Comparison of ENCODE assay signal across 9 mouse cellular contexts in the genomic region with DNA sequence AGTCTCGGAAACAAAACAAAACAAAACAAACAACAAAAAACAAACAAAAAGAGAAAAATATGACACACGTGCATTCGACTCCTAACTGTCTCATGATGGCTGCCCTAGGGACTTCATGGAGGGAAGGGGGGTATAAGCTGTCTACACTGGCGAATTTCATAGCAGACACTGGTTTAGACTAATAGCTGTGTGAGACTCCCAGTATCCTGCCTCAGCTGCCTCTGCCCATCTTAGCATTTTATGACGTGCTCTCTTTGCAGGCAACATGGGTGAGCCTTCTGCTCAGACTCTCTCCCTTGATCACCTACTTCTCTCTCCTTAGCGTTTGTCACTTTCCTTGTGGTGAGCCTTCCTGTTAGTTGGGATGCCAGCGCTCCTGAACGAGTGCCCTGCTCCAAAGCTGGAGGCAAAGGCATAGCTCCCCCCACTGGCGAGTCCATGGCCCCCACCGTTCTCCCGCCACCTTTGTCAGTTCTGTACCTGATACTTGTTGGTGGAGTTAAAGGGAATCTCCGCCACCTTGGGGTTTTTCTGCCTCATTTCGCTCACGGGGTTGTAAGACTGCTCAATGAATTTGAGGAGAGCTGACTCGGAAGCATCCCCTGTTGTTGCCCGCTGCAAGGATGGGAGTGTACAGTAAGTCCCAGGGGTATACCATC. TPM values are rescaled to one million over a fixed set of nuclear protein-coding genes. Genes with fewer than 3 reads are reported as not detected.
A peak's percentile ranks its signal among the peaks of the same experiment; 100 is the strongest.
DNase-seq lines count a peak whose midpoint lies in the region; ATAC-seq lines count a peak whose summit lies in the region.
"Had no signal": no experiment of that assay in that cellular context is flagged by ENCODE, and none has a peak within 500 bp of the region (broad histone marks: within the 10 kb centered on the region; RNA-seq: fewer than 3 reads in every experiment).

No protein-coding gene starts in this region.

- 0 out of 2 replicates have a peak overlapping the region, but pooled peaks have one; percentile 34 for H3K4me2 ChIP-seq in liver, embryonic 12.5 days

- WGBS in liver, embryonic 12.5 days (ENCODE audit: insufficient replicate concordance) = 26% methylated on average over 16 of the region's 16 CpGs

- H3K27me3 ChIP-seq in liver, embryonic 12.5 days (replicated peaks) = peaks cover 50% of the 10 kb centered on the region

- DNase-seq in adrenal gland, adult 2 months = peak; percentile 26
- DNase-seq in adrenal gland, postnatal 4 days (ENCODE audit: low spot score in 2 of 2) = no peak
- peak; percentile 25 for DNase-seq in right cerebral cortex, postnatal 14 days
- DNase-seq in right cerebral cortex, postnatal 25 days = no peak
- peak; percentile 65 for DNase-seq in gastrocnemius, postnatal 10 days
- DNase-seq in left cerebral cortex, adult 9 months (ENCODE audit: low spot score in 2 of 2) = no peak
- no peak for DNase-seq in layer of hippocampus, adult 11-12 months (ENCODE audit: low spot score)

- no peaks in the 10 kb centered on the region for H3K36me3 ChIP-seq in liver, embryonic 12.5 days

- no peak for ATAC-seq in liver, embryonic 12.5 days

- H3K4me3 ChIP-seq in liver, embryonic 12.5 days = no peak overlapping the region

- H3K9me3 ChIP-seq in liver, embryonic 12.5 days (replicated peaks) = no peaks in the 10 kb centered on the region

- H3K4me1 ChIP-seq in liver, embryonic 12.5 days = no peaks in the 10 kb centered on the region

- no peak overlapping the region for H3K9ac ChIP-seq in liver, embryonic 12.5 days

- H3K27ac ChIP-seq in liver, embryonic 12.5 days = no peak overlapping the region
- H3K27ac ChIP-seq: macrophage had no signal

RNA-seq across cellular contexts. Expression of a gene that starts 14.5 kb away (rescaled TPM):
- total RNA-seq in adrenal gland, adult 2 months (2021) = 1 to 10 TPM in 1 of 2 experiments, under 1 TPM in 1; 0.62 to 3.6 TPM
- 0.90 and 0.91 TPM in 2 replicates for polyA plus RNA-seq in adrenal gland, adult 2 months (2012; rRNA removed)
- under 1 TPM; 0.39 to 0.45 TPM for total RNA-seq in adrenal gland, postnatal 4 days (2021)
- under 1 TPM; 0.61 to 0.66 TPM for total RNA-seq in gastrocnemius, postnatal 10 days (2021)
- polyA plus RNA-seq in liver, embryonic 12.5 days (2016; fragmentation: Nextera tagmentation; extraction: Ambion mirVana) = not detected in 2 replicates
- polyA plus RNA-seq: macrophage had no signal

RNA-seq across cellular contexts. Expression of a gene that starts 17.8 kb away (rescaled TPM):
- total RNA-seq in adrenal gland, adult 2 months (2021) = 10 to 100 TPM; 32.2 to 38.3 TPM
- 109 and 126 TPM in 2 replicates for polyA plus RNA-seq in adrenal gland, adult 2 months (2012; rRNA removed)
- 10 to 100 TPM; 45.3 to 55.6 TPM for total RNA-seq in adrenal gland, postnatal 4 days (2021)
- 10 to 100 TPM; 15.4 to 19.1 TPM for total RNA-seq in gastrocnemius, postnatal 10 days (2021)
- polyA plus RNA-seq in liver, embryonic 12.5 days (2016; fragmentation: Nextera tagmentation; extraction: Ambion mirVana) = 19.0 and 20.5 TPM in 2 replicates

RNA-seq across cellular contexts. Expression of a gene that starts 24.0 kb away (rescaled TPM):
- under 1 TPM; 0.31 to 0.46 TPM for total RNA-seq in adrenal gland, adult 2 months (2021)
- 0.13 and 0.24 TPM in 2 replicates for polyA plus RNA-seq in adrenal gland, adult 2 months (2012; rRNA removed)
- total RNA-seq in adrenal gland, postnatal 4 days (2021) = 10 to 100 TPM; 15.7 to 51.9 TPM
- 1,000 to 10,000 TPM; 4,961 to 5,359 TPM for total RNA-seq in gastrocnemius, postnatal 10 days (2021)
- 0.08 and 0.32 TPM in 2 replicates for polyA plus RNA-seq in liver, embryonic 12.5 days (2016; fragmentation: Nextera tagmentation; extraction: Ambion mirVana)
- polyA plus RNA-seq: macrophage had no signal

RNA-seq across cellular contexts. Expression of a gene that starts 37.1 kb away (rescaled TPM):
- 10 to 100 TPM; 68.0 to 71.3 TPM for total RNA-seq in adrenal gland, adult 2 months (2021)
- 22.1 and 24.5 TPM in 2 replicates for polyA plus RNA-seq in adrenal gland, adult 2 months (2012; rRNA removed)
- total RNA-seq in adrenal gland, postnatal 4 days (2021) = 10 to 100 TPM; 92.5 to 94.7 TPM
- total RNA-seq in gastrocnemius, postnatal 10 days (2021) = 10 to 100 TPM; 72.5 to 82.1 TPM
- 25.7 and 26.0 TPM in 2 replicates for polyA plus RNA-seq in liver, embryonic 12.5 days (2016; fragmentation: Nextera tagmentation; extraction: Ambion mirVana)

RNA-seq across cellular contexts. Expression of a gene that starts 54.2 kb away (rescaled TPM):
- 100 to 1,000 TPM; 126 to 247 TPM for total RNA-seq in adrenal gland, adult 2 months (2021)
- 57.3 and 85.0 TPM in 2 replicates for polyA plus RNA-seq in adrenal gland, adult 2 months (2012; rRNA removed)
- 10 to 100 TPM; 50.9 to 70.2 TPM for total RNA-seq in adrenal gland, postnatal 4 days (2021)
- 100 to 1,000 TPM; 695 to 761 TPM for total RNA-seq in gastrocnemius, postnatal 10 days (2021)
- 0.24 and 0.36 TPM in 2 replicates for polyA plus RNA-seq in liver, embryonic 12.5 days (2016; fragmentation: Nextera tagmentation; extraction: Ambion mirVana)
- polyA plus RNA-seq: macrophage had no signal

Comparison
In these comparisons a context has a peak if more than half of its experiments do, and no peak if none do; other contexts are left out.
1. DNase-seq: peak in adrenal gland, adult 2 months (single experiment), right cerebral cortex, postnatal 14 days (single experiment) and gastrocnemius, postnatal 10 days (single experiment); none in adrenal gland, postnatal 4 days (0 of 2), right cerebral cortex, postnatal 25 days (single experiment), left cerebral cortex, adult 9 months (0 of 2) and layer of hippocampus, adult 11-12 months (single experiment).
2. RNA of a gene that starts 24.0 kb away (total RNA-seq): 4,961 to 5,359 TPM in gastrocnemius, postnatal 10 days; 15.7 to 51.9 TPM in adrenal gland, postnatal 4 days and 0.31 to 0.46 TPM in adrenal gland, adult 2 months; every median in the first group is over 10 times any median in the second.